Mouse (Mus musculus) heart, adult 2 months (tissue): Measurements from ENCODE around the gene Galnt9. TPM values are rescaled to one million over a fixed set of nuclear protein-coding genes. Genes with fewer than 3 reads are reported as not detected.

Experiments used
- DNase-seq, 2 experiments: peaks; one replicate each; pipeline ENCODE4 v3.0.0; 2021
- H3K27ac ChIP-seq: fragments of 200-600 bp; 2 replicates; pipeline ENCODE4 v1.8.1; 2022
- H3K27me3 ChIP-seq: fragments of 200-500 bp; 2 replicates; pipeline ENCODE4 v1.6.1; 2012; ENCODE audit warnings: mild to moderate bottlenecking, low read length, inconsistent platforms, mixed read lengths; ENCODE audit not compliant: control insufficient read depth, insufficient read depth
- H3K36me3 ChIP-seq: fragments of 200-500 bp; 2 replicates; pipeline ENCODE4 v1.6.1; 2012; ENCODE audit warnings: low read length, inconsistent platforms; ENCODE audit not compliant: control insufficient read depth, insufficient read depth
- H3K4me1 ChIP-seq: fragments of 200-500 bp; 2 replicates; pipeline ENCODE4 v1.6.1; 2011; ENCODE audit warnings: low read length; ENCODE audit not compliant: control insufficient read depth, insufficient read depth
- H3K4me3 ChIP-seq: fragments of 200-600 bp; 2 replicates; pipeline ENCODE4 v1.8.1; 2022
- H3K79me2 ChIP-seq: fragments of 200-500 bp; replicated peaks from 2 replicates; pipeline ENCODE4 v1.6.1; 2012; ENCODE audit warnings: mild to moderate bottlenecking, inconsistent platforms, low read length, moderate library complexity, mixed read lengths; ENCODE audit not compliant: control insufficient read depth, insufficient read depth
- H3K9ac ChIP-seq: fragments of 200-500 bp; 2 replicates; pipeline ENCODE4 v1.6.1; 2012; ENCODE audit warnings: low read depth, mild to moderate bottlenecking, control low read depth, inconsistent platforms, low read length, mixed read lengths
- CTCF ChIP-seq: fragments of 200-600 bp; IDR thresholded peaks from 2 replicates; pipeline ENCODE4 v1.8.1; 2022; ENCODE audit warnings: antibody characterized with exemption, mild to moderate bottlenecking, moderate library complexity
- EP300 ChIP-seq: fragments of 200-500 bp; IDR thresholded peaks from 2 replicates; pipeline ENCODE4 v1.6.1; 2011; ENCODE audit warnings: low read depth, low read length, control low read depth; ENCODE audit not compliant: insufficient read depth
- POLR2A ChIP-seq: fragments of 200-500 bp; IDR thresholded peaks from 2 replicates; pipeline ENCODE4 v1.6.1; 2011; ENCODE audit warnings: mild to moderate bottlenecking, low read depth, low read length, control low read depth; ENCODE audit not compliant: insufficient read depth
- WGBS: fragments of 180-500 bp; shearing (Covaris S2); methylation state at CpG from one replicate; pipeline ENCODE4 v1.1.7; 2018; 5-methylcytosine and 5-hydroxymethylcytosine counted together
- intact Hi-C: fragments of 180-260 bp; cut with DNase I; formaldehyde crosslinking; loops from one replicate; pipeline ENCODE4 v1.15.1; 2025
- polyA plus RNA-seq: library from polyadenylated mRNA; depleted of rRNA; stranded (reverse); fragments of >200 nt; gene quantifications from 2 replicates; pipeline ENCODE4 v1.2.3, GENCODE M21; 2012
- total RNA-seq, 2 experiments: library from RNA; stranded (reverse); gene quantifications; 2 replicates each; pipeline ENCODE4 v1.2.3; 2021

Galnt9 gene
- total and polyA plus RNA-seq, 3 experiments, result 0.20 TPM; not detected in 2

GRCm38 (mm10) chr5:110559679-110560078 is 15.5 kb downstream of the Galnt9 start:
- H3K4me3 ChIP-seq, result no peak overlapping the region
- H3K9ac ChIP-seq, result no peak overlapping the region
- no peak overlapping the region for H3K27ac ChIP-seq
- DNase-seq, result no peak
- intact Hi-C loops, result no loop called here
- 85% methylated on average over 8 of the region's 8 CpGs for WGBS
- no peaks in the 10 kb centered on the region for H3K4me1 ChIP-seq
- no peaks in the 10 kb centered on the region for H3K36me3 ChIP-seq
- H3K79me2 ChIP-seq, result no peaks in the 10 kb centered on the region
- H3K27me3 ChIP-seq, result no peaks in the 10 kb centered on the region
- TF ChIP-seq CTCF (no peak), EP300 (no peak), POLR2A (no peak)

- Histone ChIP-seq H3K27me3 (no peaks in the 10 kb centered on the region), H3K27ac (no peak overlapping the region), H3K9ac (no peak overlapping the region), H3K36me3 (no peaks in the 10 kb centered on the region), H3K79me2 (no peaks in the 10 kb centered on the region), H3K4me3 (no peak overlapping the region), H3K4me1 (no peaks in the 10 kb centered on the region)
- WGBS, result 69% methylated on average over 16 of the region's 16 CpGs
- intact Hi-C loops, result no loop called here
- TF ChIP-seq EP300 (no peak), CTCF (no peak), POLR2A (no peak)
- DNase-seq, result no peak
Measured at GRCm38 (mm10) chr5:110562741-110563326, 18.7 kb downstream of the Galnt9 start.

GRCm38 (mm10) chr5:110564986-110565644 is 21.0 kb downstream of the Galnt9 start:
- 61% methylated on average over 4 of the region's 4 CpGs for WGBS

GRCm38 (mm10) chr5:110567547-110567946 is 23.4 kb downstream of the Galnt9 start:
- intact Hi-C loops, result no loop called here
- no peak for DNase-seq
- TF ChIP-seq CTCF (no peak), POLR2A (no peak), EP300 (no peak)
- H3K9ac ChIP-seq, result no peak overlapping the region
- no peaks in the 10 kb centered on the region for H3K4me1 ChIP-seq
- no peaks in the 10 kb centered on the region for H3K36me3 ChIP-seq
- H3K27me3 ChIP-seq, result no peaks in the 10 kb centered on the region
- H3K79me2 ChIP-seq, result no peaks in the 10 kb centered on the region
- H3K4me3 ChIP-seq, result no peak overlapping the region
- WGBS, result 63% methylated on average over 2 of the region's 2 CpGs
- no peak overlapping the region for H3K27ac ChIP-seq

More at GRCm38 (mm10) chr5:110564986-110565644, 21.0 kb downstream of the Galnt9 start:
- no peak for DNase-seq
- H3K4me3 ChIP-seq, result no peak overlapping the region
- H3K27ac ChIP-seq, result no peak overlapping the region
- no peaks in the 10 kb centered on the region for H3K27me3 ChIP-seq
- H3K79me2 ChIP-seq, result no peaks in the 10 kb centered on the region
- no peaks in the 10 kb centered on the region for H3K4me1 ChIP-seq
- intact Hi-C loops, result no loop called here
- H3K36me3 ChIP-seq, result no peaks in the 10 kb centered on the region
- H3K9ac ChIP-seq, result no peak overlapping the region
- TF ChIP-seq CTCF, result no peak
- no peak for TF ChIP-seq EP300
- TF ChIP-seq POLR2A, result no peak

GRCm38 (mm10) chr5:110574888-110575287 is 30.7 kb downstream of the Galnt9 start:
- no peak for DNase-seq
- H3K9ac ChIP-seq, result no peak overlapping the region
- H3K79me2 ChIP-seq, result no peaks in the 10 kb centered on the region

GRCm38 (mm10) chr5:110579296-110579695 is 35.1 kb downstream of the Galnt9 start:
- Histone ChIP-seq H3K27me3 (no peaks in the 10 kb centered on the region), H3K27ac (no peak overlapping the region), H3K4me1 (no peaks in the 10 kb centered on the region), H3K36me3 (no peaks in the 10 kb centered on the region), H3K9ac (no peak overlapping the region), H3K4me3 (no peak overlapping the region), H3K79me2 (no peaks in the 10 kb centered on the region)
- TF ChIP-seq EP300 (no peak), CTCF (no peak), POLR2A (no peak)
- WGBS, result 84% methylated on average over 4 of the region's 4 CpGs
- no peak for DNase-seq
- intact Hi-C loops, result no loop called here

More at GRCm38 (mm10) chr5:110574888-110575287, 30.7 kb downstream of the Galnt9 start:
- intact Hi-C loops, result no loop called here
- no peaks in the 10 kb centered on the region for H3K27me3 ChIP-seq
- WGBS, result 53% methylated on average over 6 of the region's 6 CpGs
- H3K27ac ChIP-seq, result no peak overlapping the region
- no peak for TF ChIP-seq CTCF
- no peak for TF ChIP-seq EP300
- no peak for TF ChIP-seq POLR2A
- no peaks in the 10 kb centered on the region for H3K36me3 ChIP-seq
- H3K4me3 ChIP-seq, result no peak overlapping the region
- no peaks in the 10 kb centered on the region for H3K4me1 ChIP-seq
